ENCODE assay signal across 11 mouse cellular contexts in genomic region chr16:70103791-70104378, GRCm38 (mm10).
DNase-seq lines count a peak whose midpoint lies in the region; ATAC-seq and TF ChIP-seq lines count a peak whose summit lies in the region.
"Had no signal": no experiment of that assay in that cellular context is flagged by ENCODE, and none has a peak within 500 bp of the region (broad histone marks: within the 10 kb centered on the region; RNA-seq: fewer than 3 reads in every experiment).

No protein-coding gene starts in this region.

- ATAC-seq in limb, embryonic 14.5 days (ENCODE audit: low FRiP score, low read depth): no peak

- H3K4me3 ChIP-seq in heart, embryonic 10.5 days: no peak overlapping the region
- H3K4me3 ChIP-seq in limb, embryonic 14.5 days (replicated peaks; ENCODE audit: low read length): no peak overlapping the region
- H3K4me3 ChIP-seq in limb, embryonic 10.5 days: no peak overlapping the region
- H3K4me3 ChIP-seq in gastrocnemius, adult 2 months: no peak overlapping the region
- H3K4me3 ChIP-seq: hindbrain, embryonic 12.5 days had no signal

- intact Hi-C loops in gastrocnemius, adult 2 months (cut with DNase I): no loop called here

- H3K4me2 ChIP-seq in limb, embryonic 14.5 days (replicated peaks; ENCODE audit: low read depth, low read length, severe bottlenecking): no peak overlapping the region
- H3K4me2 ChIP-seq: hindbrain, embryonic 12.5 days had no signal

- H3K9me3 ChIP-seq in heart, embryonic 10.5 days: no peaks in the 10 kb centered on the region
- no peaks in the 10 kb centered on the region for H3K9me3 ChIP-seq in limb, embryonic 14.5 days (ENCODE audit: control insufficient read depth, low read length)
- H3K9me3 ChIP-seq in limb, embryonic 10.5 days (replicated peaks): no peaks in the 10 kb centered on the region
- H3K9me3 ChIP-seq: hindbrain, embryonic 12.5 days had no signal

- TF ChIP-seq POLR2A in limb, embryonic 14.5 days (IDR thresholded peaks at IDR 0.05; ENCODE audit: borderline replicate concordance, extremely low read depth, insufficient read depth, insufficient read length): no peak

- no peaks in the 10 kb centered on the region for H3K36me3 ChIP-seq in heart, embryonic 10.5 days
- H3K36me3 ChIP-seq in limb, embryonic 14.5 days (ENCODE audit: control insufficient read depth, insufficient read depth, low read length): no peaks in the 10 kb centered on the region
- no peaks in the 10 kb centered on the region for H3K36me3 ChIP-seq in limb, embryonic 10.5 days
- H3K36me3 ChIP-seq: hindbrain, embryonic 12.5 days had no signal

- WGBS in heart, embryonic 10.5 days: 54% methylated on average over 6 of the region's 6 CpGs
- WGBS in limb, embryonic 14.5 days: 24% methylated on average over 6 of the region's 6 CpGs
- 64% methylated on average over 6 of the region's 6 CpGs for WGBS in limb, embryonic 10.5 days

- DNase-seq in heart, adult 18-20 months: peak; percentile 1 to 8
- DNase-seq in heart, embryonic 10.5 days (ENCODE audit: low spot score): no peak
- DNase-seq in limb, embryonic 14.5 days (ENCODE audit: low spot score): peak; percentile 83
- DNase-seq in limb, embryonic 10.5 days (ENCODE audit: low spot score): no peak
- DNase-seq in MEL-GATA-1-ER (ENCODE audit: extremely low read depth, low read depth): peak; percentile 24
- DNase-seq in embryo, embryonic 10.5 days (ENCODE audit: low spot score): peak; percentile 8
- DNase-seq in gastrocnemius, adult 2 months: no peak
- DNase-seq: kidney, postnatal 36 days; retina, postnatal 1 day had no signal

- H3K27me3 ChIP-seq in heart, embryonic 10.5 days (ENCODE audit: insufficient read depth, poor library complexity, severe bottlenecking): no peaks in the 10 kb centered on the region
- no peaks in the 10 kb centered on the region for H3K27me3 ChIP-seq in limb, embryonic 14.5 days (ENCODE audit: control insufficient read depth, insufficient read depth, low read length)
- no peaks in the 10 kb centered on the region for H3K27me3 ChIP-seq in limb, embryonic 10.5 days (ENCODE audit: low read depth, poor library complexity, severe bottlenecking)
- H3K27me3 ChIP-seq: CH12.LX; hindbrain, embryonic 12.5 days had no signal

- no peaks in the 10 kb centered on the region for H3K4me1 ChIP-seq in heart, embryonic 10.5 days
- peaks cover 7% of the 10 kb centered on the region; the same call in 1 of the 2 replicates for H3K4me1 ChIP-seq in limb, embryonic 14.5 days (ENCODE audit: control insufficient read depth, insufficient read depth, low read length)
- peaks cover 5% of the 10 kb centered on the region for H3K4me1 ChIP-seq in limb, embryonic 10.5 days
- H3K4me1 ChIP-seq: hindbrain, embryonic 12.5 days had no signal

- H3K9ac ChIP-seq in limb, embryonic 14.5 days (ENCODE audit: low read depth, low read length, severe bottlenecking): no peak overlapping the region
- H3K9ac ChIP-seq: hindbrain, embryonic 12.5 days had no signal

- no peak for TF ChIP-seq CTCF in gastrocnemius, adult 2 months (IDR thresholded peaks at IDR 0.05)

- no peak overlapping the region for H3K27ac ChIP-seq in heart, embryonic 10.5 days
- no peak overlapping the region for H3K27ac ChIP-seq in limb, embryonic 14.5 days (replicated peaks; ENCODE audit: low read depth, low read length)
- no peak overlapping the region for H3K27ac ChIP-seq in limb, embryonic 10.5 days
- no peak overlapping the region for H3K27ac ChIP-seq in gastrocnemius, adult 2 months
- H3K27ac ChIP-seq: hindbrain, embryonic 12.5 days had no signal

Comparison
In these comparisons a context has a peak if more than half of its experiments do, and no peak if none do; other contexts are left out.
1. DNase-seq: peak in heart, adult 18-20 months (2 of 2), limb, embryonic 14.5 days (single experiment), MEL-GATA-1-ER (single experiment) and embryo, embryonic 10.5 days (single experiment); none in heart, embryonic 10.5 days (single experiment), limb, embryonic 10.5 days (single experiment) and gastrocnemius, adult 2 months (single experiment).